Mouse (Mus musculus): ENCODE results near the gene Cavin1.

The Cavin1 gene

GRCm38 (mm10) chr11:100949540-100949939, 21.1 kb downstream of the Cavin1 start:
- no peak for DNase-seq

GRCm38 (mm10) chr11:100948317-100948716, 22.4 kb downstream of the Cavin1 start:
- no peak for DNase-seq

DNA sequence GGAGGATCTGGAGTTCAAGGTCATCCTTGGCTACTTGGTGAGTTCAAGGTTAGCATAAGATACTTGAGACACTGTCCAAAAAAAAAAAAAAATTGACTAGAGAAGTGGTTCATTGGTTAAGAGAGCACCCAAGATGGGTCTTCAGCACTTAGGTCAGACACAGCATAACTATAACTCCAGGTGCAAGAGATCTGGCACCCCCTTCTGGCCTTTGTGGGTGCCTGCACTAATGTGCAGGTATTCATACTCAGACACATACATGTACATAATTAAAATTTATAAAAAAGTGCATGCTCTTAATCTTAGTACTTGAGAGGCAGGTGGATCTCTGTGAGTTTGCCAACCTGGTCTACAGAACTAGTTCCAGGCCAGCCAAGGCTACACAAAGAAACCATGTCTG, 23.1 kb downstream of the Cavin1 start:
- no peak for DNase-seq

DNA sequence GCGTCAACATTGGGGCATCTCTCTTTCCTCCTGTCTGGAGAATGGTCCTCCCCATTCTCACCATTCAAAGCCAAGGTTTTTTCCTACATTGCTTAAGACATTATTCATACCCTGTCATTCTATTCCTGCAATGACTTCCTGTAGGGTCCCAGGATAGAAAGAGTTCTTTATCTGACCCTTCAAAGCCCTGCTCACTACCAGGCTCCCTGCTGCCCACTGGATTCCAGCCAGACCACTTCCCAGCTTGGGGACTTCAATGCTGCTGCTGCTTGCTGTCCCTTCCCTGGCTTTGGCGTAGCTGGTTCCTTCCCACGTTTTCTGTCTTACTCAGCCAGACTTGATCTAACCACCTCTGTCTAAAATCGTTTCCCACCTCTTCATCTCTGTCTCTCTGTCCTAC, 23.8 kb downstream of the Cavin1 start:
- no peak for DNase-seq

DNA sequence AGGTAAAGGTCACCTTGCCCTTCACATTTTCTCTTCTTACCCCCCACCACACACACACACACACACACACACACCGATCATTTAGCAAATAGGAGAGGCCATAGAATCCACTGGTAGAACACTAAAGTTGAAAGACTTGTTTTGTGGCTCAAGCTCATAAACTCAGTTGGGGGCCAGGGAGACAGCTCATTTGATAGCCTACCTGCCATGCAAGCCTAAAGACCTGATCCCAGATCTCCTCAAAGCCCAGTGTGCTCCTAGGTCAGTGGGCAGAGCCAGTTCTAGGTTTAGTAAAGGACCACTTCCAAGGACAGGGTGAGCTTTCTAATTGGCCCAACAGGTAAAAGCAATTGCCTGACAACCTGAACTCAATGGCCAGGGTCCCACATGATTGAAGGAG, 28.3 kb downstream of the Cavin1 start:
- no peak for DNase-seq

- DNase-seq, result peak; percentile 100
These were observed 31.1 kb downstream of the Cavin1 start, which contains the start of gene Stat3 for GRCm38 (mm10) chr11:100939512-100940151. Stat3 (minus strand) TSS chr11:100939540.

DNA sequence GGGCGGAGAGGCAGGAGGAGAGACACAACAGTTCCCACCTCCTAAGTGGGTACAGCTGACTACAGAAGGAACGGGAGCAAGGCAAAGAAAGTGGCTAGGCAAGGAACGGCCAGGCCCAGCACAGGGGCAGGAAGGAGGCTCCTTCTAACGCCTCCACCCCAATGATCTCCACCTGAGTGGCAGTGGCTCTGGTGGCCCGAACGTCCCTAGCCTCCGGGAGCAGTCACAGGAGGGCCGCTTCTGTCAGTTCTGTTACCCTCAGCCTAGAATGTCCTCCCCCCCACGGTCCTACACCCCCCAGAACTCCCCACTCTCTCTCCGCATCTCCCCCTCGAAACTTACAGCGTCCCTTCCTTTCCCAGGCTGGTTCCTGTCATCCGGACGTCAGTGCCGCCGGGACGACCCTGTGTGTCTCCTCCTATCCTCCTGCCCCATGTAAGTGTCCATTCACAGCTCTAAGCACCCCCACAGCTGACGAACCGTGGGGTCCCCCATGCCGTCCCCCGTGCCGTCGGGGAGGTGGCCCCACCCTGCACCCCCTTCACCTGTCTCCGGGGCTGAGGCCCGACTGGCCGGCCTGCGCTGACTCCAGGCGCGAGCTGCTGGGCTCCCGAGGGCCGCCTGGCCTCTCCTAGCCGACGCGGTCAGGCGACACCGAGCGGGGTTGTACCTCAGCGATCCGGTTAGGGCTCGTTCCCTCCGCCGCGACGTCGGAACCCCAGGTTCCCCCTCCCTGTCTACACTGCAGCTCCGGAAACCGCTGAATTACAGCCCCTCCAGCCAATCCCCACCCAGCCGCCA, 31.8 kb downstream of the Cavin1 start:
- DNase-seq, result no peak

DNA sequence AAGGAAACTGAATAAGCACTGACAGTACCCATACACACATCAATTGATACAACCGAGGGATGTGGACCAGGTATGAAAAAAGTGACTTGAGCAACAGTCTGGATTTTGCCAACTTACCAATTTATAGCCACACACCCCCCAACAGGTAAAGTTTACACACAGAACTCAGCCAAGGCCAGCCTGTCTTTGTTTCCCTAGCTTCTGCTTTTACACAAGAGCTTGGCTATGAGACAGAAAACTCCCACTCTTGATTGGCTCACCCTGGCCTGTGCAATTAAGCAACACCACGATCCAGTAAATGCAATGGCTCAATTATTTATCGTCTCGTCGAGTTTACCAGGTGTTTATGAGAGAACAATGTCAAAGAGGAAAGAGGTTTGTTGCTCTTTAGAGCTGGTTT, 32.6 kb downstream of the Cavin1 start:
- DNase-seq, result no peak

DNA sequence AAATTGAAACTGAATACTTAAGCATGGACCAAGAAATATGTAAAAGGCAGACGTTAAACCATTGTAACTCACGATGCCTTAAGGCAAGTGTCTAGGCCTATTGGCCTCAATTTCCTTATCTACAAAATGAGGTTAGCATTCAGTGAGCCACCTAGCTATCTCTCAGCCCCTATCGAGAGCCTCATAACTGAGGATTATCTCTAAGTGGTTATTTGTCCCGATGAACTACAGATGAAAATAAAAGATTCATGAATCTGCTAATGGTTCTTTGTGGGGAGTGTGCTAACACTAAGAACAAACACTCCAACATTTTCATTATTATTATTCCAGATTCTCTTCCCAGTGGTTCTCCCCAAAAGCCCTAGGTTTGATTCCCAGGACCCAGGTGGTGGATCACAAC, 33.4 kb downstream of the Cavin1 start:
- no peak for DNase-seq

DNA sequence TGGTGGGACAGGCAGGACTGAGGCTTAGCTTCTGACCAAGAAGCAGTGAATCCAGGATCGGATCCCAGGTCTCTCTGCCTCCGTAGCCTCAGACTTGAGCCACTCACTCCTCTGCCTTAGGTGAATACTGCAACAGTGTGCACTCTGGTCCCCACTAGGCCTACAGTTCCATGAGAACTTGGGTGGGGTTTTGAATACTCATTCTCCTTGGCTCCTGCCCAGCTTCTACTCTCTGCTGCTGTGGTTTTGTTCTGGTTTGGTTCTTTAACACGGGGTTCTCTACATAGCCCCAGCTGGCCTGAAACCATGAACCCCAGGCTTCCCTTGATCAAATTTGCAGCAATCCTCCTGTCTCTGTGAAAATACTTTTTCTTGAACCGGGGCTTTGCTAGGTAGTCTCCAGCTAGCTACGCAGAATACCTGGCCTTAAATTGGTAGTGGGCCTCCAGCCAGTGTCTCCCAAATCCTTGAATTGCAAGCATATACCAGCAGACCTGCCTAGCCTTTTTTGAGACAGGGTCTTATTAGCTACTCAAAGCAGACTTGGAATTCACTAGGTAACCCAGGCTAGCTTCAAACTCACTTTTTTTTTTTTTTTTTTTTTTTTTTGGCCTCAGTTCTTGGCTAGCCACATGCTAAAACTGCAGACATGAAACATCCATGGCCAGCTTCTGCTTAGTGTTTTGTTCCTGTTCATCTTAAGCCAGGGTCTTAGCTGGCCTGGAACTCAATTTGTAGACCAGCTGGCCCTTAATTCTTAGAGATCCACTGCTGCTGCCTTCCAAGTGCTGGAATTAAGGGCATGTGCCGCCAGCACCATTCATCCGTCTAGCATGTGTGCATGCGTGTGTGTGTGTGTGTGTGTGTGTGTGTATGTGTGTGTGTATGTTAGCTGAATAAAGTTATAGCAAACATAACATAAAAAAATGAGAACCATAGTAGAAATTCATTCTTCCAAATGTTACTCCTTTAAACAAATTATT, 35.0 kb downstream of the Cavin1 start:
- no peak for DNase-seq

DNA sequence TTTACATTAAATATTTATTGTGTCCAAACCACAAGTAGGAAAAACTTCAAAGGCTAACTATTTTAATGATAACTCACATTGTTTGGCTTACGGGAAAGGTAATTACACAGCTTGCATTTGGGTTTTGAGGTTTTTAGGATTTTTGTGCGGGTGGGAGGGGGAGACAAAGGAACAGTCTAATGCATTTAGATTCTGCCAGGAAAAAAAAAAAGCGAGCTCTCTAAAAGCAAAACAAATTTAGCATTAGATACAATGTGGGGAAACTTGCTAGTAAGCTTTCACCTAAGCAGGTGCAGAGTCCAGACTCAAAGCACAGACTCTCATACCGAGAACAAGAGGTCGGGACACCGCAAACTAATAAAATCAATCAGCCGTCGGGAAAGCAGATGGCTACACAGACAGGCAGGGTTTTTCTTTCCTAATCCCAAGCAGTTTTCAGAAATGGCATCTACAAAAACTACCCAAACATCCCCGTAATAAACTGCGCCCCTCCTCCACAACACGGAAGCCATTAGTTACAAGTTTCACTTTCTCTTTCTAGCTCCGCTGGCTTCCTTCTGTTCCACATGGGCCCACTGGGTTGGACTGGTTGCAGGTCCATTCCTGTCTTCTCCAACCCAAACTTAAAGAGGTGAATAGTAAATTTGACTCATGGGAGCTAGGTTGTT, 39.3 kb downstream of the Cavin1 start:
- DNase-seq, result no peak

DNA sequence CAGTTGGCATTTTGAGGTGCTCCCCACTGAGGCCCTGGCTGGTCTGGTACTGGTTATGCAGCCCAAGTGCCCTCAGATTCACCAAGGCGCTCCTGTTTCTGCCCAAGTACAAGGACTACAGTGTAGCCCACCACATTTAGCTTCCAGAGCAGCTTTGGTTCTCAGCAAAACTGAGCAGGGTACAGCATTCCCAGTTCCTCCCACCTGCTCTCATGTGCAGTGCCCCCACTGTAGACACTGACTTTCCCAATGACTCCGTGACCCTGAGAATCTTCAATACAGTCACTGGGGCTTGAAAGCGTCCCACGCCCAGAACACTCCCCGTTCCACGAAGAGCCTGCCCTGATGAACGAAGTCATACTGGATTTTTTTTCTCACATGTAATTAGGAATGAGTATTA, 40.1 kb downstream of the Cavin1 start:
- no peak for DNase-seq

DNA sequence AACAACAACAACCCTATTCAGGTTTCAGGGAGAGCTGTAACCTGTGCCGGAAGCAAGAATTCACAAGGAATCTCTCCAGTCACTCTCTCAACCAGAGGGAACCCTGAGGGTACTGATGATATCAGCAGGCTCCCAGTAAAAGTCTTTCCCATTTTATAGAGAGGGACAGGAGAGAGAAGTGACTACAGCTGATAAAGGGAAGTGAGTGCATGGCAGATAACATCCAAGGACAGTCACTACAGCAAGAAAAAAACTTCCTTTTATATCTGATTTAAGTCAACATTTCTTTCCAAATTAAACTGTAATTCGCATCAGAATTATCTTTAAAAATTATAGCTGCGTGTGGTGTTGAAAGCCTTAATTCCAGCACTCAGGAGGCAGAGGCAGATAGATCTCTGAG, 43.3 kb downstream of the Cavin1 start:
- no peak for DNase-seq

DNA sequence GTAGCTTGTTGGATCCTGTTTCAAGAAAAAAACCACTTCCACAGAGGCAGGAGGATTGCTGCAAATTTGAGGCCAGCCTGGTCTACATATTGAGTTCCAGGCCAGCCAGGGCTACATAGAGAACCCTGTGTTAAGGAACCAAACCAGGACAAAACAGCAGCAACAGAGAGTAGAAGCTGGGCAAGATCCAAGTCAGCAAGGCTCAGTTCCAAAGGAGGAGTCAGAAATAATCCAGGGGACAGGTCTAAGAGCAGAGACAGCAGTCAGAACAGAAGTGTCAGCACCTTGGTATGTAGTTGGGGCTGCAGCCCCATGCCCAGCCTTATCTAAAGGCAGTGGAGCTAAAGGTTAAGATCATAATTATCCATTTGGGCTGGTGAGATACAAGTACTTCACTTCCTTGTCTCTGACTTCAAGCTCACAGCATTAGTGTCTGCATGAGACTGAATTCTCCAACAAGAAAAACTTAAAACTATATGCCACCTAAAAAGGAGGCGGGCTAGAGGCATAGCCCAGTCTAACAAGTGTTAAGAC, 46.2 kb downstream of the Cavin1 start:
- DNase-seq, result no peak

GRCm38 (mm10) chr11:100920887-100921624, 49.6 kb downstream of the Cavin1 start:
- no peak for DNase-seq

DNA sequence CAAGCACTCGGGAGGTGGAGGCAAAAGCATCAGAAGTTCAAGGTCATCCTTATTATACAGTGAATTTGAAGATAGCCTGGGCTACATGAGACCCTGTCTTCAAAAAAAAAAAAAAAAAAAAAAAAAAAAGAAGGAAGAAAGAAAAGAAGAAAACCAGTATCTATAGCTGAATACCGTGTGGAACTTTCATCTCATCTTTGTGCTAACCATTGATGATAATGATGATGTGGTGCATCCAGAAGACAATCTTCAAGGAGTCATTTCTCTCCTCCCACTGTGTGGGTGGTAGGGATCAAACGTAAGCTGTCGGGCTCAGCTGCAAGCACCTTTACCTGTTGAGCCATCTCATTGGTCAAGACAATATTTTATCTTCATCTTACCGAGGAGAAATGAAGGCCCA, 52.7 kb downstream of the Cavin1 start:
- no peak for DNase-seq

- no peak for DNase-seq
These were observed 54.2 kb downstream of the Cavin1 start for GRCm38 (mm10) chr11:100916432-100916971.

GRCm38 (mm10) chr11:100915063-100915462, 55.6 kb downstream of the Cavin1 start:
- no peak for DNase-seq

GRCm38 (mm10) chr11:100914415-100914814, 56.3 kb downstream of the Cavin1 start:
- no peak for DNase-seq

- DNase-seq, result no peak
These were observed 58.1 kb downstream of the Cavin1 start for GRCm38 (mm10) chr11:100912401-100913155.

DNA sequence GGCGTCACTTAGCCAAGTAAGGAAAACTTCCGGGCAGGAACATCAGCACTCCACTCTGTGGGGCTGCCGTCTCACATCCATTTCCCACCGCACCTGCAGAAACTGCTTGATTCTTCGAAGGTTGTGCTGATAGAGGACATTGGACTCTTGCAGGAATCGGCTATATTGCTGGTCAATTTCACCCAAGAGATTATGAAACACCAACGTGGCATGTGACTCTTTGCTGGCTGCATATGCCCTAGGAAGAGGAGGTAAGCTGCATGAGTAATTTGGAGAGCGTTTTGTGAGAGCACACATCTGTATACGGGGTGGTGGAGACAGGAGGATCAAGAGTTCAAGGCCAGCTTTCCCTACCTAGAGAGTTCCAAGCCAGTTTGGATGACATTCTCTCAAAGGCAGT, 62.1 kb downstream of the Cavin1 start:
- DNase-seq, result no peak

All from cerebellum, adult 8-10 months (tissue).